Mouse (Mus musculus) liver, embryonic 14.5 days (tissue): Measurements from ENCODE around the gene Zfp383.

Experiments
- CTCF ChIP-seq: IDR thresholded peaks from 2 replicates; pipeline ENCODE4 v1.5.1; 2016; ENCODE audit warnings: antibody characterized with exemption, low read depth, control low read depth
- EP300 ChIP-seq: IDR thresholded peaks from 2 replicates; pipeline ENCODE4 v1.6.1; 2016; ENCODE audit warnings: antibody characterized with exemption, low read depth

DNA sequence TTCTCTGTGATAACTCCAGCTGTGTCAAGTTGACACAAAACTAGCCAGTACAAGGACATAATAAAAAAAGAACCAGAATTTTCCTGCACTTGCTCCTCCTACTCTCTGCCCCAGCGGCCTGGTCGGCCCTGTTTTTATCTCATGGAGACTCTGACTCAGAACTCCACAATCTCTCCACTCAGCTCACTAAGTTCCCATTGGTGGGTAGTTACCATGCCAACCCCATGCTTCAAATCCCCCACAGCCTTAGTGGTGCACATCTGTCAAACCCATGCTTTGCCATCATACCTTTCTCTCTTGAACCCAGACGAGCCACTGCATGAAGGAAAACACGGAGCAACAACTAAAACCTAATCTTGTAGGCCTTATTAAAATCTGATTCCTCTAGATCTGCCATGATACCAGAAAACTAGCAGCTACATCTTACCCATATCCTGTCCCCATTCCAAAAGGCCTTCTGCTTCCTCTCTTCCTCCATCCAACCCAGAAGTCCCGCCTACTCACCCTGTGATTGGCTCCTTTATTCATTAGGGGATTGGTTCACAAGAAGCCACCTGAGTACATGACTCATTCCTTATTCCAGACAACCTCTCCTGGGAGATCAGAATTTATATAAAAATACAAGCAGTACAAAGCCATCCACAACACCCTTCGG lies 13.5 kb downstream of the Zfp383 start:
- TF ChIP-seq EP300 (no peak), CTCF (no peak)
